Mouse (Mus musculus): Measurements from ENCODE around the gene Dcaf4.

GRCm38 (mm10) chr12:83572717-83573116, 52.5 kb downstream of the Dcaf4 start:
- TF ChIP-seq POLR2A (IDR thresholded peaks at IDR 0.05; ENCODE audit: insufficient read depth, low read depth, low read length) (no peak), EP300 (IDR thresholded peaks at IDR 0.05; ENCODE audit: insufficient read depth, low read depth, low read length) (no peak)

Data from heart, adult 2 months (tissue).